Comparison of ENCODE assay signal across 8 mouse cellular contexts in the genomic region with DNA sequence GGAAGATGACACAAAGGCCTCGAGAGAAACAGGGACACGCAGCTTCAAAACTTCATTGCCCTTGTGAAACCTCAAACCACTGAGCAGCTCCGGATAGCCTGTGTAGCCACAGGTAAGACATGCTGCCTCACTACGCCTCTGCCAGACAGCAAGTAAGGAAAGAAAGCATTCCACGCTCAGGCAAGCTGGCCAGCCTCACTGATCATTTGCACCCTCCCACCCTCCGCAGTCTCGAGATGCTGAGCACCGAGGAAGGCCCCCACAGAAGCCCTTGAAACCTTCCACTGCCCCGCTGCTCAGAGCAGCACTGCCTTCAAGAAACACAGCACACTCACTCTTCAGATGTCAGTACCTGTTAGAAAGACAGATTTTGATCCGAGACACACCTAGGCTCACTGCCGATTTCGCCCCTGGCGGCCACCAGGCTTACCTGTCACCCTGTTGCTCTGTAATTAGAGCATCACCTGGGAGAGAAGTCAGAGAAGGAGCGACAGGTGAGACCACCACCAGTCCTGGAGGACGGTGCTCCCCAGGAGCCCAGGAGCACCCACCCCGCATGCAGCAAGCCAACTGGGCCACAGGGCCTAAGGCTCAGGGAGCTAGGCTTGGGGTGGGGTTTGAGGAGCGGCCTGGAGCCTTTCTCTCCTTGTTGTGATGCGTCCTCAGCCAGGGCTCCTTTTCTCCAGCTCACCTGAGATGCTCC. TPM values are rescaled to one million over a fixed set of nuclear protein-coding genes. Genes with fewer than 3 reads are reported as not detected.
DNase-seq lines count a peak whose midpoint lies in the region; ATAC-seq and TF ChIP-seq lines count a peak whose summit lies in the region.

No protein-coding gene starts in this region.

- ATAC-seq in heart, embryonic 12.5 days (ENCODE audit: insufficient number of reproducible peaks, low FRiP score), result no peak
- peak; percentile 43 for ATAC-seq in hindbrain, embryonic 16.5 days
- no peak for ATAC-seq in granulocyte monocyte progenitor cell, adult 5-6 weeks (replicated peaks; ENCODE audit: poor library complexity, severe bottlenecking)

- H3K79me2 ChIP-seq in heart, adult 2 months (replicated peaks; ENCODE audit: control insufficient read depth, insufficient read depth, low read length), result no peaks in the 10 kb centered on the region

- H3K27me3 ChIP-seq in heart, embryonic 12.5 days (replicated peaks), result peaks cover 38% of the 10 kb centered on the region
- no peaks in the 10 kb centered on the region for H3K27me3 ChIP-seq in heart, adult 2 months (ENCODE audit: control insufficient read depth, insufficient read depth, low read length)
- no peaks in the 10 kb centered on the region for H3K27me3 ChIP-seq in testis, adult 2 months (ENCODE audit: control insufficient read depth, insufficient read depth, low read length)
- no peaks in the 10 kb centered on the region for H3K27me3 ChIP-seq in hindbrain, embryonic 16.5 days (replicated peaks; ENCODE audit: control insufficient read depth, insufficient read depth, low read length)

- no peak overlapping the region for H3K9ac ChIP-seq in heart, embryonic 12.5 days
- H3K9ac ChIP-seq in heart, adult 2 months (ENCODE audit: low read depth, low read length), result no peak overlapping the region
- H3K9ac ChIP-seq in hindbrain, embryonic 16.5 days (ENCODE audit: low read depth, low read length), result peak overlapping the region; percentile 64

- H3K4me3 ChIP-seq in heart, embryonic 12.5 days, result no peak overlapping the region
- no peak overlapping the region for H3K4me3 ChIP-seq in heart, adult 2 months
- peak overlapping the region; percentile 70 for H3K4me3 ChIP-seq in testis, adult 2 months (ENCODE audit: control insufficient read depth, low read depth, low read length)
- H3K4me3 ChIP-seq in hindbrain, embryonic 16.5 days (ENCODE audit: low read length), result peak overlapping the region; percentile 44

- TF ChIP-seq POLR2A in heart, adult 2 months (IDR thresholded peaks at IDR 0.05; ENCODE audit: insufficient read depth, low read depth, low read length), result no peak
- no peak for TF ChIP-seq POLR2A in testis, adult 2 months (IDR thresholded peaks at IDR 0.05; ENCODE audit: control insufficient read depth, low read depth, low read length)

- DNase-seq in heart, adult 2 months, result no peak
- no peak for DNase-seq in testis, postnatal 14 days (ENCODE audit: low spot score)
- no peak for DNase-seq in ovary, postnatal 14 days (ENCODE audit: low spot score)
- DNase-seq in gastrocnemius, postnatal 25 days, result no peak

- no peaks in the 10 kb centered on the region for H3K9me3 ChIP-seq in heart, embryonic 12.5 days (replicated peaks)
- H3K9me3 ChIP-seq in hindbrain, embryonic 16.5 days (ENCODE audit: control insufficient read depth, low read length), result no peaks in the 10 kb centered on the region

- no peaks in the 10 kb centered on the region for H3K36me3 ChIP-seq in heart, embryonic 12.5 days
- H3K36me3 ChIP-seq in heart, adult 2 months (ENCODE audit: control insufficient read depth, insufficient read depth, low read length), result no peaks in the 10 kb centered on the region
- H3K36me3 ChIP-seq in testis, adult 2 months (ENCODE audit: control insufficient read depth, insufficient read depth, low read length), result no peaks in the 10 kb centered on the region
- H3K36me3 ChIP-seq in hindbrain, embryonic 16.5 days (ENCODE audit: control insufficient read depth, insufficient read depth, low read length), result no peaks in the 10 kb centered on the region

- no peak for TF ChIP-seq CTCF in heart, adult 2 months (IDR thresholded peaks at IDR 0.05)
- TF ChIP-seq CTCF in testis, adult 2 months (IDR thresholded peaks at IDR 0.05; ENCODE audit: control insufficient read depth, insufficient read depth, insufficient replicate concordance, low read depth, low read length), result no peak

- no peak for TF ChIP-seq EP300 in heart, adult 2 months (IDR thresholded peaks at IDR 0.05; ENCODE audit: insufficient read depth, low read depth, low read length)

- H3K4me2 ChIP-seq in heart, embryonic 12.5 days, result peak overlapping the region; percentile 62; the same call in 1 of the 2 replicates
- peak overlapping the region; percentile 67 for H3K4me2 ChIP-seq in hindbrain, embryonic 16.5 days (ENCODE audit: low read length)

- intact Hi-C loops in heart, adult 2 months (cut with DNase I), result no loop called here

- H3K27ac ChIP-seq in heart, embryonic 12.5 days (ENCODE audit: poor library complexity, severe bottlenecking), result no peak overlapping the region
- H3K27ac ChIP-seq in heart, adult 2 months, result no peak overlapping the region
- H3K27ac ChIP-seq in testis, adult 2 months (ENCODE audit: control insufficient read depth, insufficient read depth, low read depth, low read length), result no peak overlapping the region
- peak overlapping the region; percentile 62 for H3K27ac ChIP-seq in hindbrain, embryonic 16.5 days (ENCODE audit: low read depth, low read length)

- peaks cover 8% of the 10 kb centered on the region for H3K4me1 ChIP-seq in heart, embryonic 12.5 days (replicated peaks)
- peaks cover 4% of the 10 kb centered on the region for H3K4me1 ChIP-seq in heart, adult 2 months (ENCODE audit: control insufficient read depth, insufficient read depth, low read length)
- peaks cover 2% of the 10 kb centered on the region; the same call in 1 of the 2 replicates for H3K4me1 ChIP-seq in testis, adult 2 months (ENCODE audit: control insufficient read depth, insufficient read depth, low read length)
- peaks cover 20% of the 10 kb centered on the region for H3K4me1 ChIP-seq in hindbrain, embryonic 16.5 days (ENCODE audit: control insufficient read depth, insufficient read depth, low read depth, low read length)

- WGBS in heart, embryonic 12.5 days, result 52% methylated on average over 18 of the region's 18 CpGs
- WGBS in heart, adult 2 months, result 79% methylated on average over 18 of the region's 18 CpGs
- 66% methylated on average over 18 of the region's 18 CpGs for WGBS in hindbrain, embryonic 16.5 days

RNA-seq across cellular contexts. Expression of a gene that starts 15.2 kb away (rescaled TPM):
- 0.03 TPM in 1 of 2 replicates, not detected in the other for polyA plus RNA-seq in heart, embryonic 12.5 days (2016; fragmentation: Nextera tagmentation; extraction: Ambion mirVana)
- under 1 TPM in 1 of 2 experiments, not detected in 1; 0.21 TPM for total RNA-seq in heart, adult 2 months (2021)
- 0.14 and 0.15 TPM in 2 replicates for polyA plus RNA-seq in heart, adult 2 months (2012; rRNA removed)
- 20.6 and 25.6 TPM in 2 replicates for polyA plus RNA-seq in testis, adult 2 months (2012; rRNA removed)
- 0.91 and 1.4 TPM in 2 replicates for polyA plus RNA-seq in hindbrain, embryonic 16.5 days (2015; fragmentation: Nextera tagmentation; extraction: Ambion mirVana)
- total RNA-seq in granulocyte monocyte progenitor cell, adult 5-6 weeks (2014; fragmentation: Nextera tagmentation), result 0.11 TPM in 1 of 2 replicates, not detected in the other
- total RNA-seq in granulocyte monocyte progenitor cell, adult 5-6 weeks (2017), result 0.09 TPM in 1 of 2 replicates, not detected in the other
- under 1 TPM; 0.13 TPM for total RNA-seq in gastrocnemius, postnatal 25 days (2021)

RNA-seq across cellular contexts. Expression of a gene that starts 26.2 kb away (rescaled TPM):
- polyA plus RNA-seq in heart, embryonic 12.5 days (2016; fragmentation: Nextera tagmentation; extraction: Ambion mirVana), result 80.5 and 83.4 TPM in 2 replicates
- total RNA-seq in heart, adult 2 months (2021), result 100 to 1,000 TPM; 102 to 105 TPM
- 136 and 167 TPM in 2 replicates for polyA plus RNA-seq in heart, adult 2 months (2012; rRNA removed)
- 185 and 223 TPM in 2 replicates for polyA plus RNA-seq in testis, adult 2 months (2012; rRNA removed)
- 76.0 and 80.8 TPM in 2 replicates for polyA plus RNA-seq in hindbrain, embryonic 16.5 days (2015; fragmentation: Nextera tagmentation; extraction: Ambion mirVana)
- total RNA-seq in granulocyte monocyte progenitor cell, adult 5-6 weeks (2014; fragmentation: Nextera tagmentation), result 686 and 801 TPM in 2 replicates
- total RNA-seq in granulocyte monocyte progenitor cell, adult 5-6 weeks (2017), result 939 and 1,342 TPM in 2 replicates
- total RNA-seq in gastrocnemius, postnatal 25 days (2021), result 10 to 100 TPM; 58.5 to 72.2 TPM

RNA-seq across cellular contexts. Expression of a gene that starts 53.9 kb away (rescaled TPM):
- polyA plus RNA-seq in heart, embryonic 12.5 days (2016; fragmentation: Nextera tagmentation; extraction: Ambion mirVana), result 0.26 TPM in 1 of 2 replicates, not detected in the other
- total RNA-seq in heart, adult 2 months (2021), result not detected
- 0.08 and 0.18 TPM in 2 replicates for polyA plus RNA-seq in heart, adult 2 months (2012; rRNA removed)
- 132 and 137 TPM in 2 replicates for polyA plus RNA-seq in testis, adult 2 months (2012; rRNA removed)
- polyA plus RNA-seq in hindbrain, embryonic 16.5 days (2015; fragmentation: Nextera tagmentation; extraction: Ambion mirVana), result 7.4 and 8.8 TPM in 2 replicates
- not detected in 2 replicates for total RNA-seq in granulocyte monocyte progenitor cell, adult 5-6 weeks (2014; fragmentation: Nextera tagmentation)
- total RNA-seq in granulocyte monocyte progenitor cell, adult 5-6 weeks (2017), result not detected in 2 replicates
- total RNA-seq in gastrocnemius, postnatal 25 days (2021), result not detected

Comparison
In these comparisons a context has a peak if more than half of its experiments do, and no peak if none do; other contexts are left out.
1. H3K4me3 ChIP-seq: peak in testis, adult 2 months (single experiment) and hindbrain, embryonic 16.5 days (single experiment); none in heart, embryonic 12.5 days (single experiment) and heart, adult 2 months (single experiment).
2. RNA of a gene that starts 53.9 kb away (polyA plus RNA-seq): 132 to 137 TPM in testis, adult 2 months; 7.4 to 8.8 TPM in hindbrain, embryonic 16.5 days, 0.26 TPM in heart, embryonic 12.5 days and 0.08 to 0.18 TPM in heart, adult 2 months; every median in the first group is over 10 times any median in the second.